8 mouse cellular contexts compared by ENCODE assay signal in genomic region chr5:37243169-37243886, GRCm38 (mm10). TPM values are rescaled to one million over a fixed set of nuclear protein-coding genes. Genes with fewer than 3 reads are reported as not detected.
DNase-seq lines count a peak whose midpoint lies in the region; ATAC-seq lines count a peak whose summit lies in the region.

No protein-coding gene starts in this region.

- H3K4me3 ChIP-seq in embryonic facial prominence, embryonic 11.5 days (ENCODE audit: low read depth, low read length) = no peak overlapping the region
- H3K4me3 ChIP-seq in hindbrain, embryonic 14.5 days (replicated peaks; ENCODE audit: low read length) = peak overlapping the region; percentile 90

- no peak overlapping the region for H3K4me2 ChIP-seq in embryonic facial prominence, embryonic 11.5 days (ENCODE audit: low read depth, low read length)
- H3K4me2 ChIP-seq in hindbrain, embryonic 14.5 days (replicated peaks) = peak overlapping the region; percentile 94

- no peak overlapping the region for H3K9ac ChIP-seq in embryonic facial prominence, embryonic 11.5 days (replicated peaks; ENCODE audit: low read length)
- peak overlapping the region; percentile 97 for H3K9ac ChIP-seq in hindbrain, embryonic 14.5 days

- peaks cover 50% of the 10 kb centered on the region for H3K27me3 ChIP-seq in embryonic facial prominence, embryonic 11.5 days (ENCODE audit: control insufficient read depth, insufficient read depth, low read length)
- H3K27me3 ChIP-seq in hindbrain, embryonic 14.5 days (ENCODE audit: control insufficient read depth, insufficient read depth, low read length) = peaks cover 6% of the 10 kb centered on the region; the same call in 1 of the 2 replicates

- H3K9me3 ChIP-seq in embryonic facial prominence, embryonic 11.5 days (replicated peaks; ENCODE audit: control insufficient read depth, low read length) = no peaks in the 10 kb centered on the region
- no peaks in the 10 kb centered on the region for H3K9me3 ChIP-seq in hindbrain, embryonic 14.5 days (ENCODE audit: control insufficient read depth, low read length)

- no peaks in the 10 kb centered on the region for H3K36me3 ChIP-seq in embryonic facial prominence, embryonic 11.5 days (replicated peaks; ENCODE audit: control insufficient read depth, insufficient read depth, low read depth, low read length)
- H3K36me3 ChIP-seq in hindbrain, embryonic 14.5 days (replicated peaks; ENCODE audit: control insufficient read depth, insufficient read depth) = no peaks in the 10 kb centered on the region

- ATAC-seq in embryonic facial prominence, embryonic 11.5 days (replicated peaks; ENCODE audit: insufficient number of reproducible peaks, low FRiP score, low TSS enrichment, low read depth) = no peak
- ATAC-seq in hindbrain, embryonic 14.5 days (ENCODE audit: low FRiP score) = no peak

- H3K4me1 ChIP-seq in embryonic facial prominence, embryonic 11.5 days (ENCODE audit: control insufficient read depth, insufficient read depth, low read length) = peaks cover 7% of the 10 kb centered on the region
- H3K4me1 ChIP-seq in hindbrain, embryonic 14.5 days (replicated peaks; ENCODE audit: control insufficient read depth, insufficient read depth, low read length) = peaks cover 29% of the 10 kb centered on the region

- 2% methylated on average over 19 of the region's 19 CpGs for WGBS in embryonic facial prominence, embryonic 11.5 days
- under 1% methylated on average over 19 of the region's 19 CpGs for WGBS in hindbrain, embryonic 14.5 days

- H3K27ac ChIP-seq in embryonic facial prominence, embryonic 11.5 days (replicated peaks; ENCODE audit: low read depth, low read length) = no peak overlapping the region
- H3K27ac ChIP-seq in hindbrain, embryonic 14.5 days = peak overlapping the region; percentile 99

- peak; percentile 59 for DNase-seq in right cerebral cortex, postnatal 4 days
- DNase-seq in right cerebral cortex, postnatal 25 days = no peak
- peak; percentile 37 for DNase-seq in adrenal gland, adult 8-10 months
- DNase-seq in embryonic facial prominence, embryonic 11.5 days (ENCODE audit: low spot score) = peak; percentile 88
- peak; percentile 70 for DNase-seq in hindbrain, embryonic 14.5 days (ENCODE audit: low spot score)
- peak; percentile 28 for DNase-seq in lung, postnatal 25 days (ENCODE audit: low spot score)
- peak; percentile 79 for DNase-seq in retina, embryonic 14.5 days (ENCODE audit: low spot score)
- no peak for DNase-seq in frontal cortex, postnatal 14 days (ENCODE audit: low spot score in 2 of 2)

RNA-seq across cellular contexts. Expression of gene Crmp1, which starts 1.6 kb away (rescaled TPM):
- 10 to 100 TPM; 10.4 to 17.7 (median 13.3) TPM for total RNA-seq in adrenal gland, adult 8-10 months (2022)
- 82.9 and 96.6 TPM in 2 replicates for polyA plus RNA-seq in embryonic facial prominence, embryonic 11.5 days (2014; fragmentation: Nextera tagmentation; extraction: Ambion mirVana)
- 907 and 1,000 TPM in 2 replicates for polyA plus RNA-seq in hindbrain, embryonic 14.5 days (2014; fragmentation: Nextera tagmentation; extraction: Ambion mirVana)

Comparison
In these comparisons a context has a peak if more than half of its experiments do, and no peak if none do; other contexts are left out.
1. DNase-seq: peak in right cerebral cortex, postnatal 4 days (single experiment), adrenal gland, adult 8-10 months (single experiment), embryonic facial prominence, embryonic 11.5 days (single experiment), hindbrain, embryonic 14.5 days (single experiment), lung, postnatal 25 days (single experiment) and retina, embryonic 14.5 days (single experiment); none in right cerebral cortex, postnatal 25 days (single experiment) and frontal cortex, postnatal 14 days (0 of 2).